18 mouse cellular contexts compared by ENCODE assay signal in the genomic region with DNA sequence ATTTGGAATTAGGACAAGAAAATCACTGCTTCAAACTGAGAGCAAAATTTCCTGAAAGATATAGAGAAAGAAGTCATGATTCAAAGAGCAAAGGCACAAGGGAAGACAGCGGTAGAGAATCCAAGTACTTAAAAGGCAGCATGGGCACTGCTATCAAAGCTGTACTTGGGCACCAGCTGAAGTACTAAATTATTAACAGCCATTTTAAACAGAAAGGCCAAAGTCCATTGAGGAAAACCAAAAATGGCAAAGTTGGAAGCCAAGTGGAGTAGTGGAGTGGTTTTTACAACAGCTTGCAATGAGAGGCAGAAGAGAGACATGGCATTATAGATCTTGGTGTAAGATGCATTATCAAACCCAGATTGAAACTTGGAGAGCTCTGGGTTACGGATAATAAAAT.
"Had no signal": no experiment of that assay in that cellular context is flagged by ENCODE, and none has a peak within 500 bp of the region (broad histone marks: within the 10 kb centered on the region; RNA-seq: fewer than 3 reads in every experiment).

No protein-coding gene starts in this region.

- DNase-seq: lung, adult 18-20 months; lung, embryonic 14.5 days; lung, postnatal 10 days; lung, postnatal 4 days; midbrain, embryonic 14.5 days; retina, postnatal 1 day; right cerebral cortex, adult 18-20 months; right cerebral cortex, postnatal 25 days; right cerebral cortex, postnatal 4 days; spleen, adult 18-20 months; thymus, adult 18-20 months; thymus, postnatal 14 days; thymus, postnatal 36 days had no signal

- H3K9ac ChIP-seq: lung, embryonic 14.5 days; midbrain, embryonic 12.5 days; neural tube, embryonic 13.5 days; neural tube, embryonic 15.5 days had no signal

- H3K9me3 ChIP-seq: midbrain, embryonic 12.5 days; neural tube, embryonic 13.5 days; neural tube, embryonic 15.5 days had no signal

- ATAC-seq: midbrain, embryonic 16.5 days had no signal

- H3K27me3 ChIP-seq: midbrain, embryonic 12.5 days; neural tube, embryonic 13.5 days; neural tube, embryonic 15.5 days had no signal

- H3K27ac ChIP-seq: midbrain, embryonic 12.5 days; neural tube, embryonic 13.5 days; neural tube, embryonic 15.5 days had no signal

- H3K4me1 ChIP-seq: midbrain, embryonic 12.5 days; neural tube, embryonic 13.5 days; neural tube, embryonic 15.5 days had no signal

- H3K36me3 ChIP-seq: midbrain, embryonic 12.5 days; neural tube, embryonic 13.5 days; neural tube, embryonic 15.5 days had no signal

- H3K4me3 ChIP-seq: midbrain, embryonic 12.5 days; myocyte; neural tube, embryonic 13.5 days; neural tube, embryonic 15.5 days had no signal

- H3K4me2 ChIP-seq: lung, embryonic 14.5 days; midbrain, embryonic 12.5 days; neural tube, embryonic 13.5 days; neural tube, embryonic 15.5 days had no signal
